Mouse (Mus musculus) CH12.LX (cell line): ENCODE data around the gene Hpf1. TPM values are rescaled to one million over a fixed set of nuclear protein-coding genes. Genes with fewer than 3 reads are reported as not detected.

Experiments used
- DNase-seq: peaks from one replicate; pipeline ENCODE4 v3.0.0-alpha.2; 2013; ENCODE audit errors: extremely low read depth
- H3K27ac ChIP-seq: 2 replicates; pipeline ENCODE4 v1.5.1; 2012; ENCODE audit warnings: low read depth, mild to moderate bottlenecking, control low read depth, moderate library complexity; ENCODE audit not compliant: insufficient read depth
- H3K27me3 ChIP-seq: replicated peaks from 2 replicates; pipeline ENCODE3; 2012; ENCODE audit warnings: inconsistent platforms
- H3K36me3 ChIP-seq, 2 experiments: replicated peaks in 1 of 2; 2 replicates each; pipeline versions ENCODE3 to v1.6.1; 2012; ENCODE audit warnings: inconsistent platforms in 1 of 2, low read length in 1 of 2, mild to moderate bottlenecking in 1 of 2, mixed read lengths in 1 of 2, moderate library complexity in 1 of 2; ENCODE audit not compliant: control insufficient read depth in 1 of 2, insufficient read depth in 1 of 2
- H3K4me1 ChIP-seq, 2 experiments: 2 replicates each; pipeline ENCODE4 v1.6.1; 2012; ENCODE audit warnings: inconsistent platforms in 1 of 2, moderate library complexity in 1 of 2; ENCODE audit not compliant: insufficient read depth in 2 of 2, control insufficient read depth in 1 of 2
- H3K4me2 ChIP-seq: 2 replicates; pipeline ENCODE4 v1.6.1; 2012; ENCODE audit warnings: low read depth, mild to moderate bottlenecking, control low read depth; ENCODE audit not compliant: poor library complexity, insufficient read depth, severe bottlenecking
- H3K4me3 ChIP-seq, 3 experiments: fragments of 150-350 bp in 1 of 3; sonication (generic) in 1 of 3; replicated peaks in 1 of 3; 2 replicates each; pipeline versions ENCODE3 to v1.5.1; 2011 to 2012; ENCODE audit warnings: low read depth in 2 of 3, low read length in 2 of 3, mild to moderate bottlenecking in 2 of 3, moderate library complexity in 2 of 3, control low read depth in 1 of 3, improper control_type of control experiment in 1 of 3, inconsistent platforms in 1 of 3, mixed read lengths in 1 of 3; ENCODE audit not compliant: poor library complexity in 1 of 3
- H3K79me2 ChIP-seq: replicated peaks from 2 replicates; pipeline ENCODE4 v1.6.1; 2012; ENCODE audit warnings: mild to moderate bottlenecking, moderate library complexity; ENCODE audit not compliant: control insufficient read depth, poor library complexity, insufficient read depth, severe bottlenecking; ENCODE audit errors: extremely low read depth
- H3K9ac ChIP-seq: 2 replicates; pipeline ENCODE4 v1.6.1; 2012; ENCODE audit warnings: low read depth, mild to moderate bottlenecking, control low read depth, moderate library complexity; ENCODE audit not compliant: insufficient read depth
- H3K9me3 ChIP-seq: replicated peaks from 2 replicates; pipeline ENCODE3; 2012; ENCODE audit warnings: low read length, inconsistent platforms, mixed read lengths
- BHLHE40 ChIP-seq: IDR thresholded peaks from 2 replicates; pipeline ENCODE4 v1.6.1; 2011; ENCODE audit warnings: mild to moderate bottlenecking, low read depth, low read length, improper control_type of control experiment
- ELF1 ChIP-seq: IDR thresholded peaks from 2 replicates; pipeline ENCODE4 v1.6.1; 2014; ENCODE audit warnings: low read depth, mild to moderate bottlenecking, inconsistent platforms, low read length, improper control_type of control experiment
- EP300 ChIP-seq: IDR thresholded peaks from 2 replicates; pipeline ENCODE4 v1.6.1; 2011; ENCODE audit warnings: low read length, improper control_type of control experiment
- ETS1 ChIP-seq: conservative IDR thresholded peaks from 2 replicates; pipeline ENCODE4 v1.6.1; 2012; ENCODE audit warnings: low read depth, mild to moderate bottlenecking, inconsistent platforms, low read length, improper control_type of control experiment, moderate library complexity
- GABPA ChIP-seq: IDR thresholded peaks from 2 replicates; pipeline ENCODE4 v1.6.1; 2012; ENCODE audit warnings: low read depth, low read length, improper control_type of control experiment, inconsistent platforms; ENCODE audit not compliant: insufficient replicate concordance
- IRF4 ChIP-seq: IDR thresholded peaks from 2 replicates; pipeline ENCODE4 v1.6.1; 2014; ENCODE audit warnings: low read depth, mild to moderate bottlenecking, inconsistent platforms, low read length, improper control_type of control experiment
- JUND ChIP-seq: conservative IDR thresholded peaks from 2 replicates; pipeline ENCODE4 v1.6.1; 2011; ENCODE audit warnings: low read depth, low read length, improper control_type of control experiment
- MAFK ChIP-seq: IDR thresholded peaks from 2 replicates; pipeline ENCODE4 v1.6.1; 2011; ENCODE audit warnings: low read length, improper control_type of control experiment; ENCODE audit not compliant: insufficient replicate concordance
- MAX ChIP-seq: IDR thresholded peaks from 2 replicates; pipeline ENCODE4 v1.6.1; 2011; ENCODE audit warnings: low read length, improper control_type of control experiment
- MEF2A ChIP-seq: IDR thresholded peaks from 2 replicates; pipeline ENCODE4 v1.6.1; 2014; ENCODE audit warnings: low read depth, mild to moderate bottlenecking, inconsistent platforms, low read length, improper control_type of control experiment, borderline replicate concordance
- MXI1 ChIP-seq: IDR thresholded peaks from 2 replicates; pipeline ENCODE4 v1.6.1; 2011; ENCODE audit warnings: mild to moderate bottlenecking, low read depth, low read length, improper control_type of control experiment
- MYC ChIP-seq: IDR thresholded peaks from 2 replicates; pipeline ENCODE4 v1.6.1; 2011; ENCODE audit warnings: low read depth, mild to moderate bottlenecking, improper control_type of control experiment, low read length
- NELFE ChIP-seq: IDR thresholded peaks from 2 replicates; pipeline ENCODE4 v1.6.1; 2011; ENCODE audit warnings: low read depth, low read length, improper control_type of control experiment
- NRF1 ChIP-seq: IDR thresholded peaks from 2 replicates; pipeline ENCODE4 v1.6.1; 2014; ENCODE audit warnings: low read depth, mild to moderate bottlenecking, inconsistent platforms, low read length, improper control_type of control experiment, moderate library complexity
- POLR2A ChIP-seq: IDR thresholded peaks from 2 replicates; pipeline ENCODE4 v1.6.1; 2011; ENCODE audit warnings: low read depth, mild to moderate bottlenecking, improper control_type of control experiment, low read length
- POLR2AphosphoS2 ChIP-seq: IDR thresholded peaks from 2 replicates; pipeline ENCODE4 v1.6.1; 2011; ENCODE audit warnings: low read depth, low read length, improper control_type of control experiment
- RCOR1 ChIP-seq: conservative IDR thresholded peaks from 2 replicates; pipeline ENCODE4 v1.6.1; 2012; ENCODE audit warnings: low read depth, mild to moderate bottlenecking, inconsistent platforms, low read length, improper control_type of control experiment
- SIN3A ChIP-seq: IDR thresholded peaks from 2 replicates; pipeline ENCODE4 v1.6.1; 2012; ENCODE audit warnings: low read length, improper control_type of control experiment, inconsistent platforms
- SMC3 ChIP-seq: IDR thresholded peaks from 2 replicates; pipeline ENCODE4 v1.6.1; 2011; ENCODE audit warnings: low read depth, low read length, improper control_type of control experiment
- TBP ChIP-seq: conservative IDR thresholded peaks from 2 replicates; pipeline ENCODE4 v1.6.1; 2011; ENCODE audit warnings: low read depth, low read length, improper control_type of control experiment
- TCF12 ChIP-seq: IDR thresholded peaks from 2 replicates; pipeline ENCODE4 v1.6.1; 2014; ENCODE audit warnings: low read depth, mild to moderate bottlenecking, inconsistent platforms, low read length, improper control_type of control experiment
- UBTF ChIP-seq: IDR thresholded peaks from 2 replicates; pipeline ENCODE4 v1.6.1; 2012; ENCODE audit warnings: low read depth, mild to moderate bottlenecking, inconsistent platforms, low read length, improper control_type of control experiment, moderate library complexity
- USF1 ChIP-seq: IDR thresholded peaks from 2 replicates; pipeline ENCODE4 v1.6.1; 2014; ENCODE audit warnings: low read depth, mild to moderate bottlenecking, inconsistent platforms, low read length, improper control_type of control experiment
- USF2 ChIP-seq: conservative IDR thresholded peaks from 2 replicates; pipeline ENCODE4 v1.6.1; 2011; ENCODE audit warnings: low read depth, low read length, improper control_type of control experiment
- ZC3H11A ChIP-seq: IDR thresholded peaks from 2 replicates; pipeline ENCODE4 v1.6.1; 2012; ENCODE audit warnings: low read depth, mild to moderate bottlenecking, inconsistent platforms, low read length, improper control_type of control experiment
- ZKSCAN1 ChIP-seq: IDR thresholded peaks from 2 replicates; pipeline ENCODE4 v1.6.1; 2012; ENCODE audit warnings: low read depth, inconsistent platforms, low read length, improper control_type of control experiment, borderline replicate concordance
- ZMIZ1 ChIP-seq: IDR thresholded peaks from 2 replicates; pipeline ENCODE4 v1.6.1; 2012; ENCODE audit warnings: low read depth, mild to moderate bottlenecking, inconsistent platforms, low read length, improper control_type of control experiment
- ZNF384 ChIP-seq: IDR thresholded peaks from 2 replicates; pipeline ENCODE4 v1.6.1; 2012; ENCODE audit warnings: low read depth, low read length, improper control_type of control experiment, inconsistent platforms
- dilution Hi-C: fragments of 300-500 bp; cut with MboI; formaldehyde crosslinking; loops from 2 replicates; pipeline ENCODE4 v1.14.3; 2020; ENCODE audit warnings: low sequenced_read_pairs; ENCODE audit not compliant: extremely low pct_unique_long_range_greater_than_20kb, extremely low pct_ligation_motif_present
- in situ Hi-C: fragments of 300-500 bp; cut with MboI; formaldehyde crosslinking; loops from 3 replicates; pipeline ENCODE4 v1.14.3; 2019; ENCODE audit warnings: low sequenced_read_pairs, low pct_ligation_motif_present, low pct_unique_long_range_greater_than_20kb, mixed read lengths
- polyA plus RNA-seq: library from polyadenylated mRNA; unstranded; fragments of >175 nt; gene quantifications from 2 replicates; pipeline ENCODE4 v1.2.1, GENCODE M21; 2012; ENCODE audit warnings: low read depth; ENCODE audit not compliant: insufficient read length
- total RNA-seq, 2 experiments: library from RNA; depleted of rRNA; stranded (reverse); fragments of 300-350 nt in 1 of 2; fragments of >200 nt in 1 of 2; gene quantifications; 2 replicates each; pipeline ENCODE4 v1.2.3; 2012 to 2014

Hpf1 gene
- total and polyA plus RNA-seq, 3 experiments, result 76.1 to 132 (median 95.0) TPM

DNA sequence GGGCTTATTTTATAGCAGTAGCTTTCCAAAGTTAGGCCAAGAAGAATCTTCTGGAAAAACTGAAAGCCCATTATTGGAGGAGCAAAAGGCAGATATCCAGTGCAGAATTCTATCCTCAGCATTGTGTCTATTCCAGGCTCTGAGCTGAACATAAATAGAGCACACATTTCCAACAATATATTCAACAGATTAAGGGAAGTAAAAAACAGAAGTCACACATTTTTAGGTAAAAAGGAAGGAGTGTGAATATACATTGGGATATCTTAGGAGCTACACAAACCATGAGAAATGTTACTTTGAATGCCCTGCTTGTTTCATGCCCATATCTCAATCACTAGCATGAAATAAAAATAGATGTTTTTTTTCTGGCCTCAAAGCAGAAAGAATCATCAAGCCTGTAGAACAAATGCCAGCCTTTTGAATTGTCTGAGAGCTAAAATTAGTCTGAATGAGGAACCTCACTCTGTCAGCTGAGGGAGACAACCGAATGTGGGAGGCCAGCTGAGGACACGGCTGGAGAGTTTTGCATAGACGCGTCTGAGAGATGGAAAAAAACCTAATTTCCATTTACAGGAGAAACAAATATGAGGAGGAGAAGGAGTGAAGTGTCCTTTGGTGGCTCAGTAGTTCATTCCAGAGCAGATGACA, 22.6 kb upstream of the Hpf1 start:
- H3K79me2 ChIP-seq, result no peaks in the 10 kb centered on the region
- H3K27ac ChIP-seq, result peak overlapping the region; percentile 21; the same call in 1 of the 2 replicates
- no peaks in the 10 kb centered on the region for H3K27me3 ChIP-seq
- dilution Hi-C loops (no loop called here), in situ Hi-C loops (loop anchor here (10.0 kb wide), 1 partner anchor 253 kb away; no protein-coding TSS in a partner anchor)
- H3K9ac ChIP-seq, result 0 out of 2 replicates have a peak overlapping the region, but pooled peaks have one; percentile 27
- H3K4me3 ChIP-seq, result peak overlapping the region in 1 of 3 experiments; percentile 27
- peak overlapping the region; percentile 51 for H3K4me2 ChIP-seq
- peak; percentile 82 for DNase-seq
- no peaks in the 10 kb centered on the region for H3K9me3 ChIP-seq
- TF ChIP-seq SIN3A (peak; percentile 62; the same call in 1 of the 2 replicates), ZNF384 (peak; percentile 63; the same call in 1 of the 2 replicates), EP300 (peak; percentile 82; the same call in 1 of the 2 replicates), MXI1 (0 out of 2 replicates have a peak, but pooled peaks have one; percentile 18), TBP (peak; percentile 51; the same call in 1 of the 2 replicates), JUND (no peak), BHLHE40 (peak; percentile 78), ETS1 (peak; percentile 98), IRF4 (peak; percentile 76; the same call in 1 of the 2 replicates), ZKSCAN1 (no peak), MEF2A (peak; percentile 94), USF1 (no peak), SMC3 (0 out of 2 replicates have a peak, but pooled peaks have one; percentile 21)
- TF ChIP-seq, all 38 proteins: peak for 10
- Histone ChIP-seq H3K4me1 (peaks cover 30 to 66% of the 10 kb centered on the region in 2 experiments), H3K36me3 (no peaks in the 10 kb centered on the region)

- no peaks in the 10 kb centered on the region for H3K36me3 ChIP-seq
- TF ChIP-seq ZC3H11A, result no peak
- TF ChIP-seq RCOR1, result 0 out of 2 replicates have a peak, but pooled peaks have one; percentile 19
- no peak for TF ChIP-seq SMC3
- TF ChIP-seq EP300, result no peak
- TF ChIP-seq GABPA, result no peak
- TF ChIP-seq MAX, result no peak
- TF ChIP-seq ELF1, result no peak
- 0 out of 2 replicates have a peak, but pooled peaks have one; percentile 37 for TF ChIP-seq MXI1
- peak; percentile 49 for TF ChIP-seq POLR2A
- TF ChIP-seq MAFK, result no peak
- no peak for TF ChIP-seq POLR2AphosphoS2
- peak; percentile 16; the same call in 1 of the 2 replicates for TF ChIP-seq TCF12
- 0 out of 2 replicates have a peak, but pooled peaks have one; percentile 29 for TF ChIP-seq TBP
- TF ChIP-seq NRF1, result 0 out of 2 replicates have a peak, but pooled peaks have one; percentile 21
- TF ChIP-seq MYC, result no peak
- TF ChIP-seq ETS1, result no peak
- TF ChIP-seq ZMIZ1, result no peak
- TF ChIP-seq USF2, result no peak
- no peak for TF ChIP-seq NELFE
- no peak for TF ChIP-seq UBTF
- TF ChIP-seq, all 38 proteins: peak for 6
- in situ Hi-C loops, result loop anchor here (10.0 kb wide), 1 partner anchor 254 kb away; no protein-coding TSS in a partner anchor
- dilution Hi-C loops, result no loop called here
- Histone ChIP-seq H3K27me3 (no peaks in the 10 kb centered on the region), H3K4me3 (peak overlapping the region in 1 of 3 experiments; percentile 27), H3K9ac (peak overlapping the region; percentile 27; the same call in 1 of the 2 replicates), H3K4me2 (peak overlapping the region; percentile 51), H3K9me3 (no peaks in the 10 kb centered on the region), H3K27ac (peak overlapping the region; percentile 21; the same call in 1 of the 2 replicates), H3K4me1 (peaks cover 31 to 70% of the 10 kb centered on the region in 2 experiments), H3K79me2 (no peaks in the 10 kb centered on the region)
- no peak for DNase-seq
Measured at GRCm38 (mm10) chr8:60868236-60868965, 21.8 kb upstream of the Hpf1 start.
